Mouse (Mus musculus): Measurements from ENCODE around the gene Clic6.

Gene Clic6

GRCm38 (mm10) chr16:92535258-92535657 lies 49.7 kb downstream of the Clic6 start:
- no peak for DNase-seq

GRCm38 (mm10) chr16:92538356-92538755 lies 52.8 kb downstream of the Clic6 start:
- DNase-seq: no peak

GRCm38 (mm10) chr16:92544264-92544663 lies 58.7 kb downstream of the Clic6 start:
- DNase-seq: no peak

- DNase-seq: no peak
These were observed 63.1 kb downstream of the Clic6 start for GRCm38 (mm10) chr16:92548651-92549050.

- DNase-seq: no peak
These were observed 66.0 kb downstream of the Clic6 start for GRCm38 (mm10) chr16:92551266-92552105.

- DNase-seq: no peak
These were observed 66.5 kb downstream of the Clic6 start for GRCm38 (mm10) chr16:92552106-92552382.

- DNase-seq: no peak
These were observed 67.3 kb downstream of the Clic6 start for GRCm38 (mm10) chr16:92552858-92553257.

- no peak for DNase-seq
These were observed 69.5 kb downstream of the Clic6 start for GRCm38 (mm10) chr16:92555051-92555450.

GRCm38 (mm10) chr16:92565291-92565690 lies 79.8 kb downstream of the Clic6 start:
- no peak for DNase-seq

- DNase-seq: peak; percentile 85 to 86
These were observed 80.2 kb downstream of the Clic6 start for GRCm38 (mm10) chr16:92565708-92566107.

- peak in 1 of 2 experiments; percentile 5 for DNase-seq
These were observed 80.6 kb downstream of the Clic6 start for GRCm38 (mm10) chr16:92566146-92566545.

GRCm38 (mm10) chr16:92571246-92571645 lies 85.7 kb downstream of the Clic6 start:
- DNase-seq: no peak

- no peak for DNase-seq
These were observed 87.7 kb downstream of the Clic6 start for GRCm38 (mm10) chr16:92573193-92573592.

GRCm38 (mm10) chr16:92575792-92576191 lies 90.3 kb downstream of the Clic6 start:
- DNase-seq: no peak

- no peak for DNase-seq
These were observed 91.8 kb downstream of the Clic6 start for GRCm38 (mm10) chr16:92577381-92577780.

GRCm38 (mm10) chr16:92578915-92579653 lies 93.5 kb downstream of the Clic6 start:
- DNase-seq: no peak

GRCm38 (mm10) chr16:92580981-92581380 lies 95.4 kb downstream of the Clic6 start:
- no peak for DNase-seq

GRCm38 (mm10) chr16:92581767-92582166 lies 96.2 kb downstream of the Clic6 start:
- no peak for DNase-seq

GRCm38 (mm10) chr16:92587836-92588235 lies 102.3 kb downstream of the Clic6 start:
- DNase-seq: no peak
